Mouse (Mus musculus) heart, embryonic 13.5 days (tissue): ENCODE measurements at regions not wholly inside any gene's neighbourhood (a gene's known extent, or its start where the extent isn't known, plus 50 kb on each side); places are given as distances from the start of the nearest gene placed in this dataset.

ENCODE experiments used
- ATAC-seq: fragments of 200-750 bp; cut with Nextera tagmentation; 2 replicates; pipeline ENCODE4 v1.8.0; 2017; ENCODE audit warnings: moderate TSS enrichment; ENCODE audit not compliant: insufficient number of reproducible peaks, low FRiP score, low TSS enrichment; ENCODE audit errors: extremely low read depth
- H3K27ac ChIP-seq: fragments of 300-500 bp; sonication (generic); replicated peaks from 2 replicates; pipeline ENCODE4 v1.5.1; 2015; ENCODE audit warnings: moderate library complexity, mild to moderate bottlenecking, inconsistent platforms
- H3K27me3 ChIP-seq: fragments of 300-500 bp; sonication (generic); replicated peaks from 2 replicates; pipeline ENCODE4 v1.6.1; 2015; ENCODE audit warnings: mild to moderate bottlenecking, inconsistent platforms
- H3K36me3 ChIP-seq: fragments of 300-500 bp; sonication (generic); 2 replicates; pipeline ENCODE4 v1.6.1; 2015; ENCODE audit warnings: mild to moderate bottlenecking, inconsistent platforms
- H3K4me1 ChIP-seq: fragments of 300-500 bp; sonication (generic); 2 replicates; pipeline ENCODE4 v1.6.1; 2015; ENCODE audit warnings: inconsistent platforms
- H3K4me2 ChIP-seq: fragments of 300-500 bp; sonication (generic); 2 replicates; pipeline ENCODE4 v1.6.1; 2015; ENCODE audit warnings: inconsistent platforms, mild to moderate bottlenecking, moderate library complexity
- H3K4me3 ChIP-seq: fragments of 300-500 bp; sonication (generic); 2 replicates; pipeline ENCODE4 v1.5.1; 2015; ENCODE audit warnings: moderate library complexity, mild to moderate bottlenecking, inconsistent platforms
- H3K9ac ChIP-seq: fragments of 300-500 bp; sonication (generic); 2 replicates; pipeline ENCODE4 v1.6.1; 2015; ENCODE audit warnings: inconsistent platforms, mild to moderate bottlenecking, moderate library complexity
- H3K9me3 ChIP-seq: fragments of 300-500 bp; sonication (generic); 2 replicates; pipeline ENCODE4 v1.6.1; 2016; ENCODE audit warnings: inconsistent platforms
- WGBS: fragments of 180-500 bp; shearing (Covaris S2); methylation state at CpG from one replicate; pipeline ENCODE4 v1.1.7; 2015; ENCODE audit warnings: mixed read lengths; 5-methylcytosine and 5-hydroxymethylcytosine counted together

DNA sequence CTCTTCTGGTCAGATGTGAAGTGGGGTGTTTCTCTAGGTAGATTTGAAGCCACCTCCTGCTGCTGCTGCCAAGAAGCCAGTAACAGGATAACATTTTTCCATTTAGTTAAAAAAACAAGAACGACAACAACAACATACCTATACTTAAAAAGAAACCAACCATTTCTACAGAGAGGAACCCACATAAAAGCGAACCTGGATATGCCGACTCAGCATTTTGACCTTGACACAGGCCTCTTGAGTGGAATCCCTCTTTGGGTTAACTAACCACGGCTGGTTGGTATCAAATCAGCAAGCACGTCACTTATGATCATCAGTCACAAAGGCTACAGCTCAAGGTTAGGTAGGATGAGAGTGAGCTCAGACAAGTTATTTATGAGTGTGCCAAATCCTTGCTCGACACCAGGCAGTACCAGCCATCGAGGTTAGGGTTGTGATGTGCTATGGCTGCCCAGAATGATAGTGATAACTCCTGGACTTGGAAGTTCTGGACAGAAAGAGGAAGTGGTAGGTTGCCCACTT lies 269.7 kb downstream of the Cbln1 start:
- H3K27ac ChIP-seq: no peak overlapping the region
- peaks cover 23% of the 10 kb centered on the region for H3K4me1 ChIP-seq
- no peak overlapping the region for H3K4me3 ChIP-seq
- H3K9ac ChIP-seq: no peak overlapping the region
- no peaks in the 10 kb centered on the region for H3K9me3 ChIP-seq
- WGBS: 63% methylated on average over 7 of the region's 7 CpGs
- no peak overlapping the region for H3K4me2 ChIP-seq
- no peak for ATAC-seq
- no peaks in the 10 kb centered on the region; the same call in 1 of the 2 replicates for H3K27me3 ChIP-seq
- H3K36me3 ChIP-seq: no peaks in the 10 kb centered on the region

DNA sequence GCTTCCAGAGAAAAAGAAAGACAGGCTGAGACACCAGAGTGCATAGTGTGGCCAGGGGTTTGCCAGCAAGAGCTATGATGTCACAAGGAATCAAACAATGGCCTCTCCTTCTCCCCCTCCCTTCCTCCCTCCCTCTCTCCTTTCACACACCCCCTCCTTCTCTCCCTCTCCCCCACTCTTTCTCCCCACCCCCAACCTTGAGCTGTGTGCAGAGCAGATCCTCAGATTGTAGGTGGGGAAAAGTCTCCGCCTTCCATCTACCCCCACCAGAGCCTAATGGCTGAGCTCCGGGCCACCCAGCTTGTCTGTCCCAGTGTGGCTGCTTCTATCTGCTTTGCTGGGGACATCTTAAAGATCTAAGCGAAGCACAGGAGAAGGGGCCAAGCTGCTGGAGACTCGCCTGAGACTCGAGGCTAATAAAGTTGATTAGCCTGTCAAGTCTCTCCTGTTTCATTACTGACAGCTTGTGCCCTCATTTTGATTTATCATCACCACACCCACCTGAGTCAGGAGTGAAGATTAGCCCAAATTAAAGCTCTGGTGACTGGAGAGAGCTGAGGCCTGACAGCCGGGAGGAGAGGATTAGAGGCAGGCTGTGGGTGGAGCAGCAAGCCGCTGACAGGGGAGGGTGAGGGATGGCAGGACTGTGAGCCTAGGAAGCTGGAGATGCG lies 272.8 kb downstream of the Cbln1 start:
- H3K4me3 ChIP-seq: no peak overlapping the region
- H3K27ac ChIP-seq: no peak overlapping the region
- H3K4me1 ChIP-seq: peaks cover 27% of the 10 kb centered on the region
- peak overlapping the region; percentile 37 for H3K4me2 ChIP-seq
- WGBS: 6% methylated on average over 8 of the region's 8 CpGs
- peaks cover 1% of the 10 kb centered on the region for H3K27me3 ChIP-seq
- no peaks in the 10 kb centered on the region for H3K9me3 ChIP-seq
- H3K36me3 ChIP-seq: no peaks in the 10 kb centered on the region
- no peak overlapping the region for H3K9ac ChIP-seq
- no peak; the same call in 1 of the 2 replicates for ATAC-seq

DNA sequence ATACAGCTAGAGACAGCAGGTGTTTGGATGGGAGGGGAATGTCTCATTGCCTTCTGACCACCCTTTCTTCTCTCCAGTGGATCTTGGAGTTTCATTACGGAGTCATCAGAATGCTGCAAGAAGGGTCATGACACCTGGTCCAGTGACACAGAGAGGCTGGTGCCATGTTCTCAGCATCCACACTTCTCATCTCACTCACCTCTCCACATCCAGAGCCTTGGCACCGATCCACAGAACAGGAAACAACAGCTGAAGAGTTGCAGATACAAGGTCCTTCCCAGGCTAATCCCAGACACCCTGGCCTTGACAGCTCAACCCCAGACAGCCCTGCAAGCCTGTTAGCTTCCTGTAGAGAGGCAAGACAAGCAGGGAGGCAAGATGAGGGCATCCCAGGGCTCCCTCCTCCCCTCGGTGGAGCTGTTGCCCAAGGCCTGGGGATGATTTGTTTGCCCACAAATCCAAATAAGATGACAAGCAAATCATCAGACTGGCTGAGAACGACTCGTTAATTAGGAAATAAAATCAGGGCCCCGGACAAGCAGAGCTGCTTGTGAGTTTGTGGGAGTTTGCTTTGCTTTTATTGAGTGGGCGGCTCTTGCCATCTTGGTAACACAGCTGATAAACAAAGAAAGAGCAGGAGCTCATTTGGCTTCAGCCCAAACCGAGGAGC lies 274.4 kb downstream of the Cbln1 start:
- ATAC-seq: no peak
- H3K27me3 ChIP-seq: peaks cover 4% of the 10 kb centered on the region
- peaks cover 27% of the 10 kb centered on the region for H3K4me1 ChIP-seq
- 31% methylated on average over 8 of the region's 8 CpGs for WGBS
- H3K36me3 ChIP-seq: no peaks in the 10 kb centered on the region
- no peak overlapping the region for H3K4me3 ChIP-seq
- H3K9me3 ChIP-seq: no peaks in the 10 kb centered on the region
- no peak overlapping the region for H3K4me2 ChIP-seq
- H3K9ac ChIP-seq: no peak overlapping the region
- no peak overlapping the region for H3K27ac ChIP-seq

DNA sequence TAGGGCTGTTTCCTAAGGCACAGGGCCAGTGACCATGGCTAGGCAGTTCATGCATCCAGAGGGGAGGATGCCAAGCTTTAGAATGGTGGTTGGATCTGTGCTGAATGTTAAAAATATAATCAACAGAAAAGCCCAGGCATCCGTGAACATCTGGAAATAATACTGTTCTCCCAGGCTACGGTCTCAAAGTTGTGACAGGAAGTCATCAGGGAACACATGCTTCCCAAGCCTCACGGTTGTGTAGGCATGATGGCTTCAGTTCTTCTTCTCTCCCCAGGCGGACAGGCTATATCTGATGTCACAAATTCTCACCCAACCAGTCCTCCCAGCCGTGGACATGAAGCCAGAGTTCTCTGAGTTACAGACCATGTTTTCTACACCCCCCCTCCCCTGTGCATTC lies 275.4 kb downstream of the Cbln1 start:
- Histone ChIP-seq H3K4me1 (peaks cover 27% of the 10 kb centered on the region), H3K9me3 (no peaks in the 10 kb centered on the region), H3K4me3 (no peak overlapping the region), H3K27me3 (peaks cover 4% of the 10 kb centered on the region), H3K9ac (no peak overlapping the region), H3K27ac (no peak overlapping the region), H3K36me3 (no peaks in the 10 kb centered on the region), H3K4me2 (no peak overlapping the region)
- ATAC-seq: no peak
- 51% methylated on average over 5 of the region's 5 CpGs for WGBS

DNA sequence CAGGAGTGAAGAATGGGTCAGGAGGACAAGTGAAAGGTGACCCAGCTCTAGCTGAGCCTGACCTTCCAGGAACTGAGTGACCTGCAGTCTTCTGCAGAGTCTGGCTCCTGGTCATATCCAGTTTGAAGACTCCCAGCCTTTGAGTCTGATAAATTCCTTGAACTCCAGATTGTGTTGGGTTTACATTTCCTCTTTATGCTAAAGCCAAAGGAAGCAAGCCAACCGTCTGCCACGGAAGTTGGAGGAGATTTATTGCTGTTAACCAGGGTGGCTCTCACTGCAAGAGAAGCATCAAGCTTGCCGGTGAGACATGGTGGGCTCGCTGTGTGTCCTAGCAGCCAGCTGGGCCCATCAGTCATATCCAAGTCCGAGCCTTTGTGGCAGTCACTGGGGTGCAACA lies 276.4 kb downstream of the Cbln1 start:
- Histone ChIP-seq H3K4me2 (no peak overlapping the region), H3K9ac (no peak overlapping the region), H3K9me3 (no peaks in the 10 kb centered on the region), H3K36me3 (no peaks in the 10 kb centered on the region), H3K27ac (no peak overlapping the region), H3K4me1 (peaks cover 27% of the 10 kb centered on the region), H3K27me3 (peaks cover 4% of the 10 kb centered on the region), H3K4me3 (no peak overlapping the region)
- WGBS: 64% methylated on average over 5 of the region's 5 CpGs
- ATAC-seq: no peak

DNA sequence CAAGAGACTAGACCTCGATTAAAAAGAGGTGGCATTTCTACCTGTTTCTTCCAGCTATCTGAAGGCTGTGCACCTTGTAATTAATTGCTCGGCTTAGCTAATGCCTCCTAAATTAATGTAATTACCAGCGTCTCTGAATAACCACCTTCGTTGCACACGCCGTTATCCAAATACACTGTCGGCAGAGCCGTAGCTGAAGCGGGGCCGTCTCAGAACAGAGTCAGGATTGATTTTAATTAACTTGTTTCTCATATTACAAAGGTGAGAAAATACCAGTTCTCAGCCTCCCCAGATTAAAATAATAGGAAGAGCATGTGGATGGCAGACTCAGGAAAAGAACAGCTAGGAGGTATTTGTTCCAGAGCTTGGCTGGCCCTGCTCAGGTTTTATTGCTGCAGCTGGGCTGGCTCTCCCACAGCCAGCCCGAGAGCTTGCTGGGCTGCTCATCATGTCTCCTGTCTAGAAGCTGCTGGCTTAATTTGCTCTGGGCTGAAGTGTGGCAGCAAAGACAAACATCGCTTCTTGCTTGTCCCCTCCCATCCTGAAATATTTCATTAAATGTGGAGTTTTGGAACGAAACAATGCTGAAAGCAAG lies 282.5 kb downstream of the Cbln1 start:
- no peaks in the 10 kb centered on the region for H3K4me1 ChIP-seq
- peaks cover 4% of the 10 kb centered on the region; the same call in 1 of the 2 replicates for H3K27me3 ChIP-seq
- H3K9me3 ChIP-seq: no peaks in the 10 kb centered on the region
- no peak overlapping the region for H3K27ac ChIP-seq
- 88% methylated on average over 13 of the region's 13 CpGs for WGBS
- no peak for ATAC-seq
- no peaks in the 10 kb centered on the region for H3K36me3 ChIP-seq
- H3K4me3 ChIP-seq: no peak overlapping the region
- H3K9ac ChIP-seq: no peak overlapping the region
- no peak overlapping the region for H3K4me2 ChIP-seq

DNA sequence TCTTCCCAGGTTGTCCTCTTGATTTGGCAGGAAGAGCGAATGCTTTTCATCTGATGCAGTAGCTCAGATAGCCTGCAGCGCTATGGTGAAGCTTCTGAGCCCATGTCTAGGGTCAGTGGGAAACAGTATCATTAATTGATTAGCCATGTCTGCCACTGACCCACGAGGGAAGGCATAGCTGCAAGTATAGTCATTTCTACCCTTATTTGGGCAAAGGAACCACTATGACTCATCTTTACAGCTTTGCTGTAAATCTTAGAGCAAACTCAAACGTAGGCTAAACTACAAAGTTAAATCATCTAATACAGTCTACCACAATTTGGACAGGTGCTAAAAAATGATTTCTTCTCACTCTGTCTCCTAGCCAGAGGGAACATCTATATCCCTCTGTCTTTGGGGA lies 289.5 kb downstream of the Cbln1 start:
- Histone ChIP-seq H3K27me3 (no peaks in the 10 kb centered on the region), H3K9ac (no peak overlapping the region), H3K27ac (no peak overlapping the region), H3K4me3 (no peak overlapping the region), H3K9me3 (no peaks in the 10 kb centered on the region), H3K4me1 (no peaks in the 10 kb centered on the region), H3K4me2 (no peak overlapping the region), H3K36me3 (no peaks in the 10 kb centered on the region)
- 52% methylated on average over 4 of the region's 4 CpGs for WGBS
- no peak for ATAC-seq

DNA sequence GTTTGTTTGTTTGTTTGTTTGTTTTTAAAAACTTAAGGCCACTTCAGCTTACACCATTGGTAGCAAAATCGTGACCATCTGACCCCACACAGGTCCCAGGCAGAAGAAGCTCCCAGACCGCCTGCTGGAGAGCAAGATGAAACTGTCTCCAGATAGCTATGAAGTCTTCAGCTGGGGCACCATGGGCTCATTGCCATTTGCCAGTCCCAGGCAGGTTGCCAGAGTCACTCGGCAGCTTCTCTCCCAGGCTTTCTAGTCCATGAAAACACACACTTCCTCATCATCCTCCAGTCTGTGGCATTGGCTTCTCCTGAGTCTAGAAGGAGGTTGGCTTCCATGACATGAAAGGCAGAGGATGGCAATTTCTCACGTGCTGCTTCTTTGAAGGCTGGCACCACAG lies 293.5 kb upstream of the N4bp1 start:
- no peak overlapping the region for H3K27ac ChIP-seq
- no peaks in the 10 kb centered on the region for H3K36me3 ChIP-seq
- WGBS: 71% methylated on average over 4 of the region's 4 CpGs
- no peak overlapping the region for H3K4me2 ChIP-seq
- no peak overlapping the region for H3K9ac ChIP-seq
- H3K9me3 ChIP-seq: no peaks in the 10 kb centered on the region
- H3K27me3 ChIP-seq: no peaks in the 10 kb centered on the region
- no peak for ATAC-seq
- no peak overlapping the region for H3K4me3 ChIP-seq
- H3K4me1 ChIP-seq: no peaks in the 10 kb centered on the region

DNA sequence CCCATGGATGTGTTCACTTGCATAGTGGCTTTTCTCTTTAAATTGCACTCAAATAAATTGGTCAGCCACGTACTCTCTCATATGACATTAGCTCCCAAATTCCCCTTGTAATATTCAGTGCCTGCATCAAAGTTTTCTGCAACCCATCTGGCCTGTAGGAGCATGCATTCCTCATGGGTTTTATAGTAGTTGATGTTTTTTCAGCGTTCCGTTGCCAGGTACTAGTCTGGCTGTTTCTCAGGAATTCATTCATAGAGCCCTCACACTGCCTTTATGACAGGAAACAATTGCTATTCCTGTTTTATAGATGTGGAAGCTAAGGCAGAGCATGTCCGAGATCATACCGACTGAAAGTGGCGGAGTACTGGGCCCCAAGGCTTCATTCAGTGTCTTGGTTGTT lies 292.6 kb upstream of the N4bp1 start:
- ATAC-seq: no peak
- Histone ChIP-seq H3K27me3 (no peaks in the 10 kb centered on the region), H3K9me3 (no peaks in the 10 kb centered on the region), H3K4me2 (no peak overlapping the region), H3K4me3 (no peak overlapping the region), H3K4me1 (no peaks in the 10 kb centered on the region), H3K36me3 (no peaks in the 10 kb centered on the region), H3K27ac (no peak overlapping the region), H3K9ac (no peak overlapping the region)
- 85% methylated on average over 6 of the region's 6 CpGs for WGBS

DNA sequence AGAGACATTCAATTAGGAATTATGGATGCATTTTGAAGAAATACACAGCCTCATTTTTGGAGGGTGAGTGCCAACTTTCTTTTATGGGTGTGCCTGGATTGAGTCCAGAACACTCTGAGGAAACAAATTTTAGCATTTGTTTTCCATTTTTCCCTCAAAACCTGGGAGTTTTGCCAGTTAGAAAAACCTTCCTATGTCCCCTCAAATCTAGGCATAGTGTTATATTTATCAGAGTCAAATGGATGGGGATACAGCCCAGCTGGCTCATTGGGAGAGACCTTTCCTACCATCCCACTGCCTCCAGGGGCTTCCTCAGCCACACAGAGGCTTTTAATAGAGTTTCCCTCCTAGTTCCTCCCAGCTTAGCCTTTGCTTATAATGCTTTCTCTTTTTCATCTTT lies 290.0 kb upstream of the N4bp1 start:
- H3K4me3 ChIP-seq: no peak overlapping the region
- no peak overlapping the region for H3K27ac ChIP-seq
- no peak for ATAC-seq
- H3K4me1 ChIP-seq: no peaks in the 10 kb centered on the region
- H3K36me3 ChIP-seq: no peaks in the 10 kb centered on the region
- no peak overlapping the region for H3K4me2 ChIP-seq
- no peaks in the 10 kb centered on the region for H3K9me3 ChIP-seq
- no peaks in the 10 kb centered on the region for H3K27me3 ChIP-seq
- H3K9ac ChIP-seq: no peak overlapping the region

DNA sequence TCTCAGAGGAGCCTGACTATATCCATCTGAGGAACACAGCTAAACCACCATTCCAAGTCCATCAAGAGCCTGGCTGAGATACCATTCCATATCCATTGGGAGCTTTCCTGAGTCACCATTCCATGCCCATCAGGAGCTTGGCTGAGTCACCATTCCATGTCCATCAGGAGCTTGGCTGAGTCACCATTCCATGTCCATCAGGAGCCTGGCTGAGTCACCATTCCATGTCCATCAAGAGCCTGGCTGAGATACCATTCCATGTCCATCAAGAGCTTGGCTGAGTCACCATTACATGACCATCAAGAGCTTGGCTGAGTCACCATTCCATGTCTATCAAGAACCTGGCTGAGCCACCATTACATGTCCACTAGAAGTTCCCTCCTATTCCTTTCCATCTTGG lies 288.7 kb upstream of the N4bp1 start:
- Histone ChIP-seq H3K4me2 (no peak overlapping the region), H3K27ac (no peak overlapping the region), H3K4me3 (no peak overlapping the region), H3K4me1 (no peaks in the 10 kb centered on the region), H3K36me3 (no peaks in the 10 kb centered on the region), H3K9me3 (no peaks in the 10 kb centered on the region), H3K9ac (no peak overlapping the region), H3K27me3 (no peaks in the 10 kb centered on the region)
- no peak for ATAC-seq

DNA sequence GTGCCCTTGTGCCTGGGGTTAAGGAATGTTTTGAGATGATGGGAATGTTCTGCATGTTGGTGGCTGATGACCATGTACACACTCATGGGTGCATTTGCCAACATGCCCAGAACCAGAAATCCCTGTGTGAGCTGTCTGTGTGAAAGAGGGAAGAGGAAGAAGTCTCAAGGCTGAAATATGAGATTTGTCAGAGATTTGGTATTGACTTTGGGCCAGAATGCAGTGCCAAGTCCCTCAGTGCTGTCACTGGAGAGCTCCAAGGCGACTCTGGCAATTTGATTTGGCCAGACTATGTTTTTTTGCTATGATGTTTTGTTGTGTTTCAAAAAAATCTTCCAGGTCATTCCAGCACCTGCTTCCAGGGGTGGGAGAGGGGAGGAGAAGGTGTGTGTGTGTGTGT lies 281.7 kb upstream of the N4bp1 start:
- Histone ChIP-seq H3K9ac (no peak overlapping the region), H3K27ac (no peak overlapping the region), H3K4me2 (no peak overlapping the region), H3K9me3 (no peaks in the 10 kb centered on the region), H3K4me1 (no peaks in the 10 kb centered on the region), H3K4me3 (no peak overlapping the region), H3K27me3 (no peaks in the 10 kb centered on the region), H3K36me3 (no peaks in the 10 kb centered on the region)
- WGBS: 67% methylated on average over 1 of the region's 1 CpGs
- ATAC-seq: no peak
